Mouse (Mus musculus): Measurements from ENCODE around the gene Nckap5l. TPM values are rescaled to one million over a fixed set of nuclear protein-coding genes. Genes with fewer than 3 reads are reported as not detected.
A peak's percentile ranks its signal among the peaks of the same experiment; 100 is the strongest.
"Not testable (repeated sequence)": the region's sequence is repeated elsewhere in the genome, so short reads cannot be mapped to it uniquely, and the experiment has no call there.

Nckap5l gene
- polyA plus RNA-seq, 1 experiment = not detected

- no peak for TF ChIP-seq CTCF (IDR thresholded peaks at IDR 0.05; ENCODE audit: insufficient read depth, low read depth, low read length)
- 31% methylated on average over 4 of the region's 4 CpGs for WGBS
- H3K27ac ChIP-seq (ENCODE audit: insufficient read depth, low read depth, low read length) = no peak overlapping the region
These were observed 60.7 kb downstream of the Nckap5l start for GRCm38 (mm10) chr15:99396875-99397274.

GRCm38 (mm10) chr15:99396462-99396861, 61.1 kb downstream of the Nckap5l start:
- WGBS = 46% methylated on average over 1 of the region's 1 CpGs
- TF ChIP-seq POLR2A (IDR thresholded peaks at IDR 0.05; ENCODE audit: insufficient read depth, low read depth, low read length) (no peak), CTCF (IDR thresholded peaks at IDR 0.05; ENCODE audit: insufficient read depth, low read depth, low read length) (no peak)
- Histone ChIP-seq H3K4me1 (ENCODE audit: control insufficient read depth, insufficient read depth, low read length) (peaks cover 26% of the 10 kb centered on the region), H3K27ac (ENCODE audit: insufficient read depth, low read depth, low read length) (no peak overlapping the region), H3K4me3 (ENCODE audit: insufficient read depth, low read depth, low read length) (no peak overlapping the region)

More at GRCm38 (mm10) chr15:99396875-99397274, 60.7 kb downstream of the Nckap5l start:
- H3K4me3 ChIP-seq (ENCODE audit: insufficient read depth, low read depth, low read length) = no peak overlapping the region
- peaks cover 26% of the 10 kb centered on the region for H3K4me1 ChIP-seq (ENCODE audit: control insufficient read depth, insufficient read depth, low read length)

GRCm38 (mm10) chr15:99393386-99394252, 63.9 kb downstream of the Nckap5l start:
- H3K4me1 ChIP-seq (ENCODE audit: control insufficient read depth, insufficient read depth, low read length) = peaks cover 16% of the 10 kb centered on the region
- peak overlapping the region; percentile 85 for H3K27ac ChIP-seq (ENCODE audit: insufficient read depth, low read depth, low read length)
- WGBS = 3% methylated on average over 24 of the region's 24 CpGs
- peak overlapping the region; percentile 90 for H3K4me3 ChIP-seq (ENCODE audit: insufficient read depth, low read depth, low read length)
- no peak for TF ChIP-seq POLR2A (IDR thresholded peaks at IDR 0.05; ENCODE audit: insufficient read depth, low read depth, low read length)
- no peak for TF ChIP-seq CTCF (IDR thresholded peaks at IDR 0.05; ENCODE audit: insufficient read depth, low read depth, low read length)

GRCm38 (mm10) chr15:99392486-99393385, 64.8 kb downstream of the Nckap5l start, which contains the start of gene Tmbim6:
Gene Tmbim6 (plus strand): TSS chr15:99392882.
- Histone ChIP-seq H3K4me1 (ENCODE audit: control insufficient read depth, insufficient read depth, low read length) (peaks cover 13% of the 10 kb centered on the region), H3K27ac (ENCODE audit: insufficient read depth, low read depth, low read length) (peak within 1 kb of the TSS; percentile 85), H3K4me3 (ENCODE audit: insufficient read depth, low read depth, low read length) (peak within 1 kb of the TSS; percentile 90)
- TF ChIP-seq POLR2A (IDR thresholded peaks at IDR 0.05; ENCODE audit: insufficient read depth, low read depth, low read length) (peak; percentile 92), CTCF (IDR thresholded peaks at IDR 0.05; ENCODE audit: insufficient read depth, low read depth, low read length) (no peak)
- WGBS = under 1% methylated on average over 51 of the region's 51 CpGs

- TF ChIP-seq CTCF (IDR thresholded peaks at IDR 0.05; ENCODE audit: insufficient read depth, low read depth, low read length) = no peak
- no peak for TF ChIP-seq POLR2A (IDR thresholded peaks at IDR 0.05; ENCODE audit: insufficient read depth, low read depth, low read length)
- Histone ChIP-seq H3K27ac (ENCODE audit: insufficient read depth, low read depth, low read length) (no peak overlapping the region), H3K4me3 (ENCODE audit: insufficient read depth, low read depth, low read length) (peak overlapping the region; percentile 39), H3K4me1 (ENCODE audit: control insufficient read depth, insufficient read depth, low read length) (peaks cover 10% of the 10 kb centered on the region)
- 85% methylated on average over 6 of the region's 6 CpGs for WGBS
These were observed 65.6 kb downstream of the Nckap5l start for GRCm38 (mm10) chr15:99391975-99392374.

- 74% methylated on average over 7 of the region's 7 CpGs for WGBS
- no peak overlapping the region for H3K27ac ChIP-seq (ENCODE audit: insufficient read depth, low read depth, low read length)
- no peak overlapping the region for H3K4me3 ChIP-seq (ENCODE audit: insufficient read depth, low read depth, low read length)
- TF ChIP-seq CTCF (IDR thresholded peaks at IDR 0.05; ENCODE audit: insufficient read depth, low read depth, low read length) (no peak), POLR2A (IDR thresholded peaks at IDR 0.05; ENCODE audit: insufficient read depth, low read depth, low read length) (no peak)
- peaks cover 7% of the 10 kb centered on the region for H3K4me1 ChIP-seq (ENCODE audit: control insufficient read depth, insufficient read depth, low read length)
These were observed 66.8 kb downstream of the Nckap5l start for GRCm38 (mm10) chr15:99390472-99391401.

GRCm38 (mm10) chr15:99387976-99388375, 69.6 kb downstream of the Nckap5l start:
- H3K4me3 ChIP-seq (ENCODE audit: insufficient read depth, low read depth, low read length) = no peak overlapping the region
- WGBS = 73% methylated on average over 4 of the region's 4 CpGs
- no peak overlapping the region for H3K27ac ChIP-seq (ENCODE audit: insufficient read depth, low read depth, low read length)
- H3K4me1 ChIP-seq (ENCODE audit: control insufficient read depth, insufficient read depth, low read length) = peaks cover 4% of the 10 kb centered on the region
- TF ChIP-seq POLR2A (IDR thresholded peaks at IDR 0.05; ENCODE audit: insufficient read depth, low read depth, low read length) = no peak
- TF ChIP-seq CTCF (IDR thresholded peaks at IDR 0.05; ENCODE audit: insufficient read depth, low read depth, low read length) = no peak

GRCm38 (mm10) chr15:99386796-99387195, 70.8 kb downstream of the Nckap5l start:
- H3K4me3 ChIP-seq (ENCODE audit: insufficient read depth, low read depth, low read length) = no peak overlapping the region
- H3K27ac ChIP-seq (ENCODE audit: insufficient read depth, low read depth, low read length) = no peak overlapping the region
- WGBS = 84% methylated on average over 3 of the region's 3 CpGs
- TF ChIP-seq POLR2A (IDR thresholded peaks at IDR 0.05; ENCODE audit: insufficient read depth, low read depth, low read length) (no peak), CTCF (IDR thresholded peaks at IDR 0.05; ENCODE audit: insufficient read depth, low read depth, low read length) (no peak)
- no peaks in the 10 kb centered on the region for H3K4me1 ChIP-seq (ENCODE audit: control insufficient read depth, insufficient read depth, low read length)

GRCm38 (mm10) chr15:99386110-99386509, 71.4 kb downstream of the Nckap5l start:
- H3K4me3 ChIP-seq (ENCODE audit: insufficient read depth, low read depth, low read length); H3K27ac ChIP-seq (ENCODE audit: insufficient read depth, low read depth, low read length); H3K4me1 ChIP-seq (ENCODE audit: control insufficient read depth, insufficient read depth, low read length): not testable (repeated sequence)
- 73% methylated on average over 3 of the region's 3 CpGs for WGBS

Measured in olfactory bulb, adult 2 months (tissue).